Comparison of ENCODE assay signal across 10 mouse cellular contexts in genomic region chr15:84216461-84217084, GRCm38 (mm10). TPM values are rescaled to one million over a fixed set of nuclear protein-coding genes. Genes with fewer than 3 reads are reported as not detected.
DNase-seq lines count a peak whose midpoint lies in the region; ATAC-seq and TF ChIP-seq lines count a peak whose summit lies in the region.
"Had no signal": no experiment of that assay in that cellular context is flagged by ENCODE, and none has a peak within 500 bp of the region (broad histone marks: within the 10 kb centered on the region; RNA-seq: fewer than 3 reads in every experiment).

No protein-coding gene starts in this region.

- peaks cover 5% of the 10 kb centered on the region; the same call in 1 of the 2 replicates for H3K4me1 ChIP-seq in cerebellum, adult 2 months (ENCODE audit: control insufficient read depth, insufficient read depth, low read length)

- no peak for ATAC-seq in megakaryocyte, adult 5-6 weeks (ENCODE audit: poor library complexity, severe bottlenecking)
- no peak for ATAC-seq in granulocyte monocyte progenitor cell, adult 5-6 weeks (replicated peaks; ENCODE audit: poor library complexity, severe bottlenecking)
- no peak for ATAC-seq in inflammation-experienced regulatory T-cells, adult 6 months
- ATAC-seq: lung, postnatal 0 days had no signal

- TF ChIP-seq CTCF in cerebellum, adult 2 months (IDR thresholded peaks at IDR 0.05; ENCODE audit: borderline replicate concordance, insufficient read depth, low read depth, low read length), result no peak

- no peaks in the 10 kb centered on the region for H3K27me3 ChIP-seq in cerebellum, adult 2 months (ENCODE audit: control insufficient read depth, insufficient read depth, low read length)

- no peak for TF ChIP-seq POLR2A in cerebellum, adult 2 months (IDR thresholded peaks at IDR 0.05; ENCODE audit: borderline replicate concordance, insufficient read depth, low read length)

- no peak overlapping the region for H3K27ac ChIP-seq in cerebellum, adult 2 months (ENCODE audit: insufficient read depth, low read length)

- peak; percentile 40 to 42 for DNase-seq in cerebellum, postnatal 14 days
- no peak for DNase-seq in cerebellum, adult 2 months
- DNase-seq in retina, postnatal 1 day, result peak; percentile 44
- no peak for DNase-seq in retina, embryonic 14.5 days (ENCODE audit: low spot score)
- DNase-seq in kidney, postnatal 36 days, result peak; percentile 71 to 77
- DNase-seq: thymus, postnatal 25 days had no signal

- no peak overlapping the region for H3K4me3 ChIP-seq in cerebellum, adult 2 months (replicated peaks; ENCODE audit: insufficient read depth, low read depth, low read length)

- 50% methylated on average over 7 of the region's 7 CpGs for WGBS in cerebellum, adult 2 months

RNA-seq across cellular contexts. Expression of gene Parvb, which starts 15.3 kb away (rescaled TPM):
- 16.4 and 18.1 TPM in 2 replicates for polyA plus RNA-seq in cerebellum, adult 2 months (2012; rRNA removed)
- 32.7 and 38.8 TPM in 2 replicates for total RNA-seq in megakaryocyte, adult 5-6 weeks (2015)
- total RNA-seq in megakaryocyte, adult 5-6 weeks (2017), result 9.5 and 10.6 TPM in 2 replicates
- total RNA-seq in granulocyte monocyte progenitor cell, adult 5-6 weeks (2014; fragmentation: Nextera tagmentation), result 3.9 and 4.3 TPM in 2 replicates
- 0.36 and 0.43 TPM in 2 replicates for total RNA-seq in granulocyte monocyte progenitor cell, adult 5-6 weeks (2017)
- 1 to 10 TPM in 1 of 3 experiments, under 1 TPM in 1, not detected in 1; 0.89 to 2.1 TPM for polyA plus RNA-seq in inflammation-experienced regulatory T-cells, adult 6 months (2017; shearing (Covaris generic))

RNA-seq across cellular contexts. Expression of gene Samm50, which starts 24.5 kb away (rescaled TPM):
- 56.4 and 57.1 TPM in 2 replicates for polyA plus RNA-seq in cerebellum, adult 2 months (2012; rRNA removed)
- 25.7 and 30.5 TPM in 2 replicates for total RNA-seq in megakaryocyte, adult 5-6 weeks (2015)
- total RNA-seq in megakaryocyte, adult 5-6 weeks (2017), result 26.0 and 26.4 TPM in 2 replicates
- total RNA-seq in granulocyte monocyte progenitor cell, adult 5-6 weeks (2014; fragmentation: Nextera tagmentation), result 51.4 and 66.9 TPM in 2 replicates
- total RNA-seq in granulocyte monocyte progenitor cell, adult 5-6 weeks (2017), result 41.9 and 47.7 TPM in 2 replicates
- polyA plus RNA-seq in inflammation-experienced regulatory T-cells, adult 6 months (2017; shearing (Covaris generic)), result 10 to 100 TPM; 31.9 to 49.9 (median 46.9) TPM

RNA-seq across cellular contexts. Expression of gene Pnpla3, which starts 48.9 kb away (rescaled TPM):
- polyA plus RNA-seq in cerebellum, adult 2 months (2012; rRNA removed), result 39.9 and 47.9 TPM in 2 replicates
- not detected in 2 replicates for total RNA-seq in megakaryocyte, adult 5-6 weeks (2015)
- total RNA-seq in megakaryocyte, adult 5-6 weeks (2017), result not detected in 2 replicates
- not detected in 2 replicates for total RNA-seq in granulocyte monocyte progenitor cell, adult 5-6 weeks (2014; fragmentation: Nextera tagmentation)
- not detected in 2 replicates for total RNA-seq in granulocyte monocyte progenitor cell, adult 5-6 weeks (2017)
- polyA plus RNA-seq in inflammation-experienced regulatory T-cells, adult 6 months (2017; shearing (Covaris generic)), result under 1 TPM in 1 of 3 experiments, not detected in 2; 0.61 TPM

Comparison
In these comparisons a context has a peak if more than half of its experiments do, and no peak if none do; other contexts are left out.
1. DNase-seq: peak in cerebellum, postnatal 14 days (2 of 2), retina, postnatal 1 day (single experiment) and kidney, postnatal 36 days (2 of 2); none in cerebellum, adult 2 months (0 of 2) and retina, embryonic 14.5 days (single experiment).